Mouse (Mus musculus): ENCODE data around the gene Thnsl1. TPM values are rescaled to one million over a fixed set of nuclear protein-coding genes. Genes with fewer than 3 reads are reported as not detected.

Gene Thnsl1
- polyA plus RNA-seq, 1 experiment: 1.2 TPM

DNA sequence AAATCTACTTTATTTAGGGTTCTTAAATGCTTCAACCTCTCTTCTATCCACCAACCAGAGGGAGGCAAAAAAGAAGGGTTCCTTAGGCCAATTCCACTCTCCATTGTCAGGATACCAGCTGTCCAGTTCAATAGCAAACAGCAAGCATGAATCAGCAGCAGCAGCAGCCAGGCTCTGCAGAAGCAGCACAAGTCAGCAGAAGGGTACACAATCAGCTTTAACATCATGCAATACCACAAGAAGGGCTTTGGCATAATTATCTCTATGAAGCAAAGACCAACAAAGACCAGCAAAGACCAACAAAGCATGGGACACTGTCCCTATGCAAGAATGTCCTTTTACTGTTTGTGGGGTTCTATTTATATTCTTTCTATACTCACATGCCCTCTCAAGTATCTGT lies 48.8 kb downstream of the Thnsl1 start:
- H3K27ac ChIP-seq (ENCODE audit: insufficient read depth, low read length): no peak overlapping the region
- TF ChIP-seq POLR2A (IDR thresholded peaks at IDR 0.05; ENCODE audit: low read depth, low read length): no peak
- TF ChIP-seq CTCF (IDR thresholded peaks at IDR 0.05; ENCODE audit: extremely low read depth, insufficient read depth, insufficient read length, insufficient replicate concordance): no peak
- DNase-seq (ENCODE audit: low read depth in 1 of 2, low spot score in 2 of 2): no peak

GRCm38 (mm10) chr2:21258281-21258680 lies 52.8 kb downstream of the Thnsl1 start:
- no peaks in the 10 kb centered on the region for H3K27me3 ChIP-seq (ENCODE audit: control insufficient read depth, insufficient read depth, low read length)
- H3K4me1 ChIP-seq (ENCODE audit: control insufficient read depth, insufficient read depth, insufficient read length): no peaks in the 10 kb centered on the region
- no peak for DNase-seq (ENCODE audit: low read depth in 1 of 2, low spot score in 2 of 2)
- 87% methylated on average over 4 of the region's 4 CpGs for WGBS
- no peak overlapping the region for H3K4me3 ChIP-seq (ENCODE audit: extremely low read depth, insufficient read depth, insufficient read length)
- no peaks in the 10 kb centered on the region for H3K36me3 ChIP-seq (ENCODE audit: control insufficient read depth, insufficient read depth, low read length)
- no peak overlapping the region for H3K27ac ChIP-seq (ENCODE audit: insufficient read depth, low read length)
- TF ChIP-seq POLR2A (IDR thresholded peaks at IDR 0.05; ENCODE audit: low read depth, low read length): no peak
- TF ChIP-seq CTCF (IDR thresholded peaks at IDR 0.05; ENCODE audit: extremely low read depth, insufficient read depth, insufficient read length, insufficient replicate concordance): no peak

More for the DNA sequence above, 48.8 kb downstream of the Thnsl1 start:
- Histone ChIP-seq H3K4me3 (ENCODE audit: extremely low read depth, insufficient read depth, insufficient read length) (no peak overlapping the region), H3K36me3 (ENCODE audit: control insufficient read depth, insufficient read depth, low read length) (no peaks in the 10 kb centered on the region), H3K4me1 (ENCODE audit: control insufficient read depth, insufficient read depth, insufficient read length) (no peaks in the 10 kb centered on the region), H3K27me3 (ENCODE audit: control insufficient read depth, insufficient read depth, low read length) (no peaks in the 10 kb centered on the region)

DNA sequence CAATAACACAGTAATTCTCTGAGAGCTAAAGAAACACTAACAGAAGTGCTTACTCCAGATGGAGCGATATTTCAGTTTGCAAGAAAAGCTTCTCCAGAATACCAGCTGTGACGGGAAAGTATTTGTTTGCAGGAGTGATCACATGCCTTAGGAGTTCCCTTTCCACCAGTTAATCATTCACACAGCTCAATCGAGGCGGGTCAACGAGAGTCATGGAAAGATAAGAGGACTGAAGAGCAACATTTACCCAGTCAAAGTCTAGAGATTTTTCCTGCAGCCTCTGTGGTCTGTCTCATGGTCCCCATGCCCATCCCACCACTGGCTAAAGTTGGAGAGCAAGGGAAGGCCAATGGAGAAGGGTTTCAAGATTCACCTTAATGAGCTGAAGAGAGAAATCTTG lies 53.6 kb downstream of the Thnsl1 start:
- DNase-seq (ENCODE audit: low read depth in 1 of 2, low spot score in 2 of 2): no peak

DNA sequence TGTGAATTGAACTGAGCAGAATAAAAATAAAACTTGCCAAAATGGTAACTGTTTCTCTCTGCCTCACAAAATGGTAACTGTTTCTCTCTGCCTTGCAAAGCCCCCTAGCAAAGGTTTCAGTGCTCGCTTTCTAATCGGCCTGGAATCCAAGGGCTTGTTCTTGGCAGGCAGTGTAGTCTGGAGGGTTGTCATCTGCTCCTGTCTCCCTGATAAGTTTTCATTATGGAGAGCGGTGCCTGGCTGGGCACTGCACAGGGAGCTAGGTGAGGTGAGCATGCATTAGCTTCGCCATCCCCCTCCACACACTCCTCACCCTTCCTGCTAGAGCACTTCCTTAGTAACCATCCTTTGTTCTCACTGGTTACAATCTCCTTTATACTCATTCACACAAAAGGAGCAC lies 54.5 kb downstream of the Thnsl1 start:
- TF ChIP-seq POLR2A (IDR thresholded peaks at IDR 0.05; ENCODE audit: low read depth, low read length): no peak
- TF ChIP-seq CTCF (IDR thresholded peaks at IDR 0.05; ENCODE audit: extremely low read depth, insufficient read depth, insufficient read length, insufficient replicate concordance): no peak
- Histone ChIP-seq H3K4me3 (ENCODE audit: extremely low read depth, insufficient read depth, insufficient read length) (no peak overlapping the region), H3K36me3 (ENCODE audit: control insufficient read depth, insufficient read depth, low read length) (no peaks in the 10 kb centered on the region), H3K4me1 (ENCODE audit: control insufficient read depth, insufficient read depth, insufficient read length) (no peaks in the 10 kb centered on the region), H3K27me3 (ENCODE audit: control insufficient read depth, insufficient read depth, low read length) (no peaks in the 10 kb centered on the region), H3K27ac (ENCODE audit: insufficient read depth, low read length) (no peak overlapping the region)
- WGBS: 86% methylated on average over 4 of the region's 4 CpGs
- DNase-seq (ENCODE audit: low read depth in 1 of 2, low spot score in 2 of 2): no peak

More for the DNA sequence above, 53.6 kb downstream of the Thnsl1 start:
- Histone ChIP-seq H3K4me1 (ENCODE audit: control insufficient read depth, insufficient read depth, insufficient read length) (no peaks in the 10 kb centered on the region), H3K36me3 (ENCODE audit: control insufficient read depth, insufficient read depth, low read length) (no peaks in the 10 kb centered on the region), H3K4me3 (ENCODE audit: extremely low read depth, insufficient read depth, insufficient read length) (no peak overlapping the region), H3K27ac (ENCODE audit: insufficient read depth, low read length) (no peak overlapping the region), H3K27me3 (ENCODE audit: control insufficient read depth, insufficient read depth, low read length) (no peaks in the 10 kb centered on the region)
- TF ChIP-seq CTCF (IDR thresholded peaks at IDR 0.05; ENCODE audit: extremely low read depth, insufficient read depth, insufficient read length, insufficient replicate concordance) (no peak), POLR2A (IDR thresholded peaks at IDR 0.05; ENCODE audit: low read depth, low read length) (no peak)
- 85% methylated on average over 5 of the region's 5 CpGs for WGBS

GRCm38 (mm10) chr2:21261370-21262006 lies 56.0 kb downstream of the Thnsl1 start:
- WGBS: 19% methylated on average over 4 of the region's 4 CpGs
- H3K4me1 ChIP-seq (ENCODE audit: control insufficient read depth, insufficient read depth, insufficient read length): no peaks in the 10 kb centered on the region
- TF ChIP-seq POLR2A (IDR thresholded peaks at IDR 0.05; ENCODE audit: low read depth, low read length): no peak
- TF ChIP-seq CTCF (IDR thresholded peaks at IDR 0.05; ENCODE audit: extremely low read depth, insufficient read depth, insufficient read length, insufficient replicate concordance): peak; percentile 87; the same call in 1 of the 2 replicates
- no peaks in the 10 kb centered on the region for H3K27me3 ChIP-seq (ENCODE audit: control insufficient read depth, insufficient read depth, low read length)
- no peak overlapping the region for H3K27ac ChIP-seq (ENCODE audit: insufficient read depth, low read length)
- DNase-seq (ENCODE audit: low read depth in 1 of 2, low spot score in 2 of 2): peak; percentile 15 to 25
- H3K4me3 ChIP-seq (ENCODE audit: extremely low read depth, insufficient read depth, insufficient read length): no peak overlapping the region
- no peaks in the 10 kb centered on the region for H3K36me3 ChIP-seq (ENCODE audit: control insufficient read depth, insufficient read depth, low read length)

DNA sequence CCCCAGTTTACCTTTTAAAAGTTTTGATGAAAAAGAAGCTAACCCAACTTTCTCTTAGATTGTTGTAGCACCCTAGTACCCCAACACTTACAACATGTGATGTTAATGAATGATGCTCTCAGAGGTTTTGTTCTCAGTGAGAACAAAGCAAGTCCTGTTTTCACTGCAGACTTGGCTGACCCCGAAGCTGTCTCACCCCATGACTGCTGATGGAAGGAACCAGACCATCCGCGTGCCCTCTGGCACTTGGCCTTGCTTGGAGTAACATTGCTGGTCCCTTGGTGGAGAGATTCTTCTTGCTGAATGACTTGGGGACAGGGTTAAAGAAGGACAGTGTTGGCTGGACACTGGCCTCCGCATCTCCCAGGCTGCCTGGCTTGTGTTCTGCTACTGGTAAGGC lies 58.5 kb downstream of the Thnsl1 start:
- Histone ChIP-seq H3K36me3 (ENCODE audit: control insufficient read depth, insufficient read depth, low read length) (no peaks in the 10 kb centered on the region), H3K27me3 (ENCODE audit: control insufficient read depth, insufficient read depth, low read length) (no peaks in the 10 kb centered on the region), H3K27ac (ENCODE audit: insufficient read depth, low read length) (no peak overlapping the region), H3K4me1 (ENCODE audit: control insufficient read depth, insufficient read depth, insufficient read length) (no peaks in the 10 kb centered on the region), H3K4me3 (ENCODE audit: extremely low read depth, insufficient read depth, insufficient read length) (no peak overlapping the region)
- TF ChIP-seq POLR2A (IDR thresholded peaks at IDR 0.05; ENCODE audit: low read depth, low read length) (no peak), CTCF (IDR thresholded peaks at IDR 0.05; ENCODE audit: extremely low read depth, insufficient read depth, insufficient read length, insufficient replicate concordance) (no peak)
- 91% methylated on average over 4 of the region's 4 CpGs for WGBS
- DNase-seq (ENCODE audit: low read depth in 1 of 2, low spot score in 2 of 2): no peak

Other genes with a start within 250 kb of the Thnsl1 start
- 3.3 and 3.4 TPM in 2 replicates for gene Arhgap21, start 236.8 kb upstream of the Thnsl1 start, polyA plus RNA-seq (2012; rRNA removed)
- not detected in 2 replicates for gene Enkur, start 359 bp upstream of the Thnsl1 start, polyA plus RNA-seq (2012; rRNA removed)
- not detected in 2 replicates for gene Gpr158, start 161.8 kb downstream of the Thnsl1 start, polyA plus RNA-seq (2012; rRNA removed)